Mouse (Mus musculus): Measurements from ENCODE around the gene Wwc1. TPM values are rescaled to one million over a fixed set of nuclear protein-coding genes. Genes with fewer than 3 reads are reported as not detected.

The Wwc1 gene
- total and polyA plus RNA-seq, 3 experiments, result 0.89 to 8.7 (median 2.0) TPM

GRCm38 (mm10) chr11:35951727-35952065 lies 28.6 kb downstream of the Wwc1 start:
- Histone ChIP-seq H3K4me3 (replicated peaks in 1 of 3; ENCODE audit: low read depth in 2 of 3, low read length in 2 of 3, poor library complexity in 1 of 3) (no peak overlapping the region), H3K4me2 (ENCODE audit: insufficient read depth, low read depth, poor library complexity, severe bottlenecking) (no peak overlapping the region), H3K27me3 (replicated peaks) (no peaks in the 10 kb centered on the region), H3K79me2 (replicated peaks; ENCODE audit: control insufficient read depth, extremely low read depth, insufficient read depth, poor library complexity, severe bottlenecking) (no peaks in the 10 kb centered on the region), H3K9me3 (replicated peaks; ENCODE audit: low read length) (no peaks in the 10 kb centered on the region), H3K9ac (ENCODE audit: insufficient read depth, low read depth) (no peak overlapping the region), H3K36me3 (replicated peaks in 1 of 2; ENCODE audit: control insufficient read depth in 1 of 2, insufficient read depth in 1 of 2, low read length in 1 of 2) (no peaks in the 10 kb centered on the region), H3K27ac (ENCODE audit: insufficient read depth, low read depth) (no peak overlapping the region), H3K4me1 (ENCODE audit: control insufficient read depth in 1 of 2, insufficient read depth in 2 of 2) (no peaks in the 10 kb centered on the region)
- DNase-seq (ENCODE audit: extremely low read depth), result no peak
- TF ChIP-seq GABPA (IDR thresholded peaks at IDR 0.05; ENCODE audit: insufficient replicate concordance, low read depth, low read length) (no peak), ZNF384 (IDR thresholded peaks at IDR 0.05; ENCODE audit: low read depth, low read length) (no peak), CHD1 (IDR thresholded peaks at IDR 0.05; ENCODE audit: low read depth, low read length) (no peak), MEF2A (IDR thresholded peaks at IDR 0.05; ENCODE audit: borderline replicate concordance, low read depth, low read length) (no peak), TBP (conservative IDR thresholded peaks at IDR 0.05; ENCODE audit: low read depth, low read length) (no peak), JUN (IDR thresholded peaks at IDR 0.05; ENCODE audit: insufficient read depth, low read depth, low read length) (no peak), USF2 (conservative IDR thresholded peaks at IDR 0.05; ENCODE audit: low read depth, low read length) (no peak), IRF4 (IDR thresholded peaks at IDR 0.05; ENCODE audit: low read depth, low read length) (no peak), TCF12 (IDR thresholded peaks at IDR 0.05; ENCODE audit: low read depth, low read length) (no peak), POLR2A (IDR thresholded peaks at IDR 0.05; ENCODE audit: low read depth, low read length) (no peak), NRF1 (IDR thresholded peaks at IDR 0.05; ENCODE audit: low read depth, low read length) (no peak), USF1 (IDR thresholded peaks at IDR 0.05; ENCODE audit: low read depth, low read length) (no peak)
- in situ Hi-C loops (cut with MboI; ENCODE audit: low pct_ligation_motif_present, low pct_unique_long_range_greater_than_20kb, low sequenced_read_pairs) (no loop called here), dilution Hi-C loops (cut with MboI; ENCODE audit: extremely low pct_ligation_motif_present, extremely low pct_unique_long_range_greater_than_20kb, low sequenced_read_pairs) (no loop called here)

GRCm38 (mm10) chr11:35951058-35951726 lies 29.1 kb downstream of the Wwc1 start:
- H3K79me2 ChIP-seq (replicated peaks; ENCODE audit: control insufficient read depth, extremely low read depth, insufficient read depth, poor library complexity, severe bottlenecking), result no peaks in the 10 kb centered on the region
- no peaks in the 10 kb centered on the region for H3K27me3 ChIP-seq (replicated peaks)
- no peaks in the 10 kb centered on the region for H3K36me3 ChIP-seq (replicated peaks in 1 of 2; ENCODE audit: control insufficient read depth in 1 of 2, insufficient read depth in 1 of 2, low read length in 1 of 2)
- H3K4me3 ChIP-seq (replicated peaks in 1 of 3; ENCODE audit: low read depth in 2 of 3, low read length in 2 of 3, poor library complexity in 1 of 3), result no peak overlapping the region
- DNase-seq (ENCODE audit: extremely low read depth), result no peak
- no peak for TF ChIP-seq POLR2A (IDR thresholded peaks at IDR 0.05; ENCODE audit: low read depth, low read length)
- no peak overlapping the region for H3K9ac ChIP-seq (ENCODE audit: insufficient read depth, low read depth)
- no peak overlapping the region for H3K4me2 ChIP-seq (ENCODE audit: insufficient read depth, low read depth, poor library complexity, severe bottlenecking)
- in situ Hi-C loops (cut with MboI; ENCODE audit: low pct_ligation_motif_present, low pct_unique_long_range_greater_than_20kb, low sequenced_read_pairs) (no loop called here), dilution Hi-C loops (cut with MboI; ENCODE audit: extremely low pct_ligation_motif_present, extremely low pct_unique_long_range_greater_than_20kb, low sequenced_read_pairs) (no loop called here)
- no peaks in the 10 kb centered on the region for H3K4me1 ChIP-seq (ENCODE audit: control insufficient read depth in 1 of 2, insufficient read depth in 2 of 2)
- no peaks in the 10 kb centered on the region for H3K9me3 ChIP-seq (replicated peaks; ENCODE audit: low read length)
- H3K27ac ChIP-seq (ENCODE audit: insufficient read depth, low read depth), result no peak overlapping the region

GRCm38 (mm10) chr11:35950466-35950865 lies 29.9 kb downstream of the Wwc1 start:
- DNase-seq (ENCODE audit: extremely low read depth), result no peak
- H3K4me3 ChIP-seq (replicated peaks in 1 of 3; ENCODE audit: low read depth in 2 of 3, low read length in 2 of 3, poor library complexity in 1 of 3), result no peak overlapping the region
- no peak overlapping the region for H3K27ac ChIP-seq (ENCODE audit: insufficient read depth, low read depth)
- H3K27me3 ChIP-seq (replicated peaks), result no peaks in the 10 kb centered on the region
- TF ChIP-seq UBTF (IDR thresholded peaks at IDR 0.05; ENCODE audit: low read depth, low read length) (no peak), GABPA (IDR thresholded peaks at IDR 0.05; ENCODE audit: insufficient replicate concordance, low read depth, low read length) (no peak), TCF12 (IDR thresholded peaks at IDR 0.05; ENCODE audit: low read depth, low read length) (no peak), EP300 (IDR thresholded peaks at IDR 0.05; ENCODE audit: low read length) (no peak), ELF1 (IDR thresholded peaks at IDR 0.05; ENCODE audit: low read depth, low read length) (no peak), JUND (conservative IDR thresholded peaks at IDR 0.05; ENCODE audit: low read depth, low read length) (no peak), MAZ (IDR thresholded peaks at IDR 0.05; ENCODE audit: low read depth, low read length) (no peak), E2F4 (IDR thresholded peaks at IDR 0.05; ENCODE audit: insufficient replicate concordance, low read depth, low read length) (no peak), NRF1 (IDR thresholded peaks at IDR 0.05; ENCODE audit: low read depth, low read length) (no peak), ZC3H11A (IDR thresholded peaks at IDR 0.05; ENCODE audit: low read depth, low read length) (no peak), CHD1 (IDR thresholded peaks at IDR 0.05; ENCODE audit: low read depth, low read length) (no peak), CTCF (conservative IDR thresholded peaks at IDR 0.05 in 1 of 2, IDR thresholded peaks at IDR 0.05 in 1 of 2; ENCODE audit: low read depth in 2 of 2, low read length in 2 of 2) (no peak), ZMIZ1 (IDR thresholded peaks at IDR 0.05; ENCODE audit: low read depth, low read length) (no peak), MXI1 (IDR thresholded peaks at IDR 0.05; ENCODE audit: low read depth, low read length) (no peak)
- H3K36me3 ChIP-seq (replicated peaks in 1 of 2; ENCODE audit: control insufficient read depth in 1 of 2, insufficient read depth in 1 of 2, low read length in 1 of 2), result no peaks in the 10 kb centered on the region
- no peak overlapping the region for H3K4me2 ChIP-seq (ENCODE audit: insufficient read depth, low read depth, poor library complexity, severe bottlenecking)
- H3K9ac ChIP-seq (ENCODE audit: insufficient read depth, low read depth), result no peak overlapping the region
- in situ Hi-C loops (cut with MboI; ENCODE audit: low pct_ligation_motif_present, low pct_unique_long_range_greater_than_20kb, low sequenced_read_pairs), result no loop called here
- no peaks in the 10 kb centered on the region for H3K79me2 ChIP-seq (replicated peaks; ENCODE audit: control insufficient read depth, extremely low read depth, insufficient read depth, poor library complexity, severe bottlenecking)
- no peaks in the 10 kb centered on the region for H3K9me3 ChIP-seq (replicated peaks; ENCODE audit: low read length)
- no peaks in the 10 kb centered on the region for H3K4me1 ChIP-seq (ENCODE audit: control insufficient read depth in 1 of 2, insufficient read depth in 2 of 2)
- dilution Hi-C loops (cut with MboI; ENCODE audit: extremely low pct_ligation_motif_present, extremely low pct_unique_long_range_greater_than_20kb, low sequenced_read_pairs), result no loop called here
